Mouse (Mus musculus) layer of hippocampus, adult 2 months (tissue): ENCODE data around the gene Cdh4. TPM values are rescaled to one million over a fixed set of nuclear protein-coding genes. Genes with fewer than 3 reads are reported as not detected.
A peak's percentile ranks its signal among the peaks of the same experiment; 100 is the strongest.

ENCODE experiments used
- DNase-seq, 2 experiments: peaks; one replicate each; pipeline ENCODE4 v3.0.0; 2022; ENCODE audit warnings: low spot score in 2 of 2
- H3K27ac ChIP-seq: fragments of 200-600 bp; 2 replicates; pipeline ENCODE4 v1.8.1; 2022
- H3K4me3 ChIP-seq: fragments of 200-600 bp; 2 replicates; pipeline ENCODE4 v1.8.1; 2022; ENCODE audit warnings: mild to moderate bottlenecking
- CTCF ChIP-seq: fragments of 200-600 bp; conservative IDR thresholded peaks from 2 replicates; pipeline ENCODE4 v1.8.1; 2022; ENCODE audit warnings: antibody characterized with exemption, mild to moderate bottlenecking, moderate library complexity
- long read RNA-seq, 2 experiments: library from polyadenylated mRNA; stranded (forward); transcript quantifications; one replicate each; pipeline ENCODE4 v2.0.0; 2021; ENCODE audit warnings: borderline mapping rate in 2 of 2
- total RNA-seq, 2 experiments: library from RNA; stranded (reverse); gene quantifications; 2 replicates each; pipeline ENCODE4 v1.2.3; 2021

Gene Cdh4
- total RNA-seq, result 10 to 100 TPM in 1 of 2 experiments, 1 to 10 TPM in 1; 8.5 to 12.4 TPM
- long read RNA-seq, experiment 1, partial matches to known transcripts, result 2 of 3 reads
- long read RNA-seq, experiment 1, other reads (novel, unspliced or antisense), result 1 of 3 reads
- long read RNA-seq, experiment 2, partial matches to known transcripts, result 5 of 5 reads
- long read RNA-seq, experiment 2, other reads (novel, unspliced or antisense), result 0 of 5 reads

DNA sequence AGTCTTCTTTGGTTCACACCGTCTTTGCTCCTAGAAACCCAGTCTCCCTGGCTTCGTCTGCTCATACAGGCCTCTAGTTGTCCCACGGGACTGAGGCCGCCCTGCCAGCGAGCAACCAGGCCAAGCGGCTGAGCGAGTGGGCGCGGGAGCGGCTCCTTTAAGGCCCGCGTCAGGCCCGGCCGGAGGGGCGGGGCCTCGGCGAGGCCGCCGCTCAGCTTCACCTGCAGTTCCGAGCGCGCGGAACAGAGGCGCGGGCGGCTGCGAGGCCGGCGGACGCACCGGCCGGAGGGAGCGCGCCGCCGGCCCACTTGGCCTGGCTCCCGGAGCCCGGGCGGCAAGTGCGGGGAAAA lies at the start of gene Cdh4:
TSS of gene Cdh4 (plus strand) at position 241 of the 350 bp plus-strand sequence.
- DNase-seq, result peak; percentile 47 to 52

GRCm38 (mm10) chr2:179395442-179395841 lies 46.8 kb upstream of the Cdh4 start:
- TF ChIP-seq CTCF, result no peak
- DNase-seq, result no peak
- no peak overlapping the region for H3K4me3 ChIP-seq
- no peak overlapping the region for H3K27ac ChIP-seq

More for the DNA sequence above, at the start of gene Cdh4:
- TF ChIP-seq CTCF, result no peak
- H3K4me3 ChIP-seq, result peak within 1 kb of the TSS; percentile 73
- H3K27ac ChIP-seq, result peak within 1 kb of the TSS; percentile 74

GRCm38 (mm10) chr2:179399645-179400249 lies 42.5 kb upstream of the Cdh4 start:
- peak; percentile 16 to 31 for DNase-seq
- Histone ChIP-seq H3K4me3 (no peak overlapping the region), H3K27ac (no peak overlapping the region)
- no peak for TF ChIP-seq CTCF

- no peak for DNase-seq
- TF ChIP-seq CTCF, result no peak
These were observed 31.2 kb upstream of the Cdh4 start for GRCm38 (mm10) chr2:179410866-179411561.

DNA sequence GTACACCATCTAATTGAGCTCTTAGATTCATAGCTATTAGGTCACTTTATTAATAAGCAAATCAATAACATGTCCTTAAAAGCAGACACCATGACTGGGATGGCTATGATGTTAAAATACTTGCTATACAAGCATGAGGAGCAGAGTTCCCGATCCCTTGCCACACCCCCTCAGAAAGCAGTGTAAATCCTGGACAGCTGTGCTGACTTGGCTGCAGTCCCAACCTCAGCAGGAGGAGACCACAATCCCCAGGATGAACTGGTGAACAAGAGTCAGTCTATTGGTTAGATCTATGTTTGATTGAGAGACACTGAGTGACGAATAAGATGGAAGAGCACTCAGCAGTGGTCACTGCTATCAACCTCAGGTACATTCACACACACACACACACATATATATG lies 29.3 kb upstream of the Cdh4 start:
- TF ChIP-seq CTCF, result no peak
- no peak for DNase-seq
- Histone ChIP-seq H3K27ac (no peak overlapping the region), H3K4me3 (no peak overlapping the region)

More at GRCm38 (mm10) chr2:179410866-179411561, 31.2 kb upstream of the Cdh4 start:
- Histone ChIP-seq H3K27ac (no peak overlapping the region), H3K4me3 (no peak overlapping the region)

DNA sequence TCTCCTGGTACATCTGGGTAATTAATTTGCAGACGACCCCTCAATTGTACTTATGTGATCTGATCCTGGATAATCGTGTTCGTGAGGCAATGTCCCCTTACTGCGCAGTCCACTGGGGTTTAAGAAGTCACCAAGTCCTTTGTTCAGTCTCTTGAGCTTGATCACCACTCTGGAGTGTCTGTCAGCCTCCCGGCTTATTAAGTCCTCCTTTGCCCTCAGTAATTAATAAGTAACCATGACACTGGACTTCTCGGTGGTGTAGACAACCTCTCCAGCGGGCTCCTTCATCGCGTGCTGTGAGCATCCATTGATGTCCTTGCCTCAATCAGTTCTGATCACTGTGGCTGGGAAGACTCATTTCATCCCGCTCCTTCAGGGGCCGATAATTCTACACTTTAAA lies 28.0 kb upstream of the Cdh4 start:
- DNase-seq, result no peak
- no peak for TF ChIP-seq CTCF
- no peak overlapping the region for H3K4me3 ChIP-seq
- H3K27ac ChIP-seq, result no peak overlapping the region

DNA sequence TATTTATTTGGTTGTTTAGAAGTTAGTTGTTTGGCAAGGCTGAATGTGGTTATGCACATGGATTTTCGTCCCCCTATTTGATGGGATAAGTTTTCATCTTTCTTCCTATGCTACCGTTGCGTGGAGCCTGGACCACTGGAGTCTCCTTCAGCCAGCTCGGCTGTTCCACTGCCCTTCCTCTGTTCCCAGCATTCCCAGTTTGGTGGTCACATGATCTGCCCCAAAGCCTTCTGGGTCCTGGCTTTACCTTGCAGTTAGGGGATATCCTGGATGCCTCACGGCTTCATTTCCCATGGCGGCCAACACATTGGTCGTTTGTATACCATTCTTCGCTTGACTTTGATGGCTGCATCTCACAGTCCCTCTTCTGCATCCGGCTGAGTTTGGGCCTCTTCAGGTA lies 27.5 kb upstream of the Cdh4 start:
- TF ChIP-seq CTCF, result no peak
- Histone ChIP-seq H3K27ac (no peak overlapping the region), H3K4me3 (no peak overlapping the region)
- no peak for DNase-seq

- no peak overlapping the region for H3K4me3 ChIP-seq
- no peak for DNase-seq
- no peak for TF ChIP-seq CTCF
- H3K27ac ChIP-seq, result no peak overlapping the region
These were observed 26.3 kb upstream of the Cdh4 start for GRCm38 (mm10) chr2:179415892-179416403.

DNA sequence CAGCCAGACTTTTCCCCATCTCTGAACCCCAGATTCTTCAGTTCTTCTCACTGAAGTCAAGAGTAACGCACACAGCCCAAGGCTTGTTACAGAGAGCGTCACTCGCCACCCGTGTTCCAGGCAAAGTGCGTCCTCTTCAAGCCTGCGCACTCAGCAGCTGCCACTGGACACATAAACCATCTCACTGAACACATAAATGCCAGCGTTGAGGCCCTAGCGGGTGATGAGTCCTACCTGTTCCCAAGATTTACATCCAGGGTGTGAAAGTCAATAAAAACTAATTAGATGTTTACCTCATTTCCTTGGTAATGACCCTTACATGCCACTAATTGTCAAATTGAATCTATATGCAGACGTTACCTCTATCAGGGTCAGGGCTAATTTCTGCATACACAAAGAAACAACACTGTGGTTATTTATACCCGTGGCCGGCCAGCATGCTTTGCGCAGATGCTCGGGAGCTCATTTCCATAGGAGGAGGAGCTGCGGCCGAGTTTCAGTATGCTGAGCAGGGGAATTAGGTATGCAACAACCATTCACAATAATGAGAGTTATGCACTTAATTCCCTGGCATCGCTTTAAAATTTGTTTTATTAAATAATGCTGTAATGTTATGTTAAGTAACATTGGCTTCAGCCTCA lies 25.5 kb upstream of the Cdh4 start:
- no peak for TF ChIP-seq CTCF
- no peak overlapping the region for H3K27ac ChIP-seq
- no peak overlapping the region for H3K4me3 ChIP-seq
- DNase-seq, result no peak

GRCm38 (mm10) chr2:179425602-179426001 lies 16.6 kb upstream of the Cdh4 start:
- no peak for DNase-seq
- Histone ChIP-seq H3K27ac (no peak overlapping the region), H3K4me3 (no peak overlapping the region)
- TF ChIP-seq CTCF, result no peak

DNA sequence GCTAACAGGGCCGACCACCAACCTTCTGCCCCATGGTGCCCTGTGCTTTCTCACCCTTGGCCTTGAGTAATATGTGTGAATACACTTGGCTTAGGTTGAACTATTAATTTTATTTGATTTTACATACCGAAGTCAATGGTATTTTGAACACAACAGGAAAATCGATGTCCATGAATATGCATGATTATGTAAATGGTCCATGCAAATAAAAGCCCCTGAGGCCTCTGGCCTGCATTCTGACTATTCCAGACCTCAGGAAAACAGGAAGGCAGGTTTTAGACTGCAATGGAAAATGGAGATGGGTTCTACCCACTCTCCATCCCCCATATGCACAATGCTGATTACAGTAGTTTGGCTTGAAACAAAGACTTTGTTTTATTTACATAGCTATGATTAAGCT lies 13.3 kb upstream of the Cdh4 start:
- no peak overlapping the region for H3K27ac ChIP-seq
- H3K4me3 ChIP-seq, result no peak overlapping the region
- no peak for TF ChIP-seq CTCF
- no peak for DNase-seq

GRCm38 (mm10) chr2:179440161-179440560 lies 2.1 kb upstream of the Cdh4 start:
- peak; percentile 66 for TF ChIP-seq CTCF
- Histone ChIP-seq H3K4me3 (no peak overlapping the region), H3K27ac (no peak overlapping the region)
- DNase-seq, result peak in 1 of 2 experiments; percentile 9

DNA sequence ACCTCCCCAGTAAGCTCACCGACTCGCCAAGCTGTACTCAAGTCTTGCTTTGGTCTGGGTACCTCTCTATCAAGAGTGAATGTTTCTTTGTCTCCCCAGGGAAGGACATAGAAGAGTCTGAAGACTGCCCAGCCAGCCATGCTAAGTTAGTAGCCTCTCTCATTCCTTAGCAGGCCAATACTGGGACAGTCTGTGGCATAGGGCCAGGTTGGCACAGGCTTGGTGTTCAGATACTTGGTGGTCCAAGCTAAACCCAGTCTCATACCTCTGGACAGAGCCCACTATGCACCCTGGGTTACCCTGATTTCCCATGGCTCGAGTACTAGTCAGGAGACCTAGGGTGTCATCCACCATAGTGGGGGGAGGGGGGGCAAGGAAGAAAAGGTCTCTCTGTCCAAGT lies 1.1 kb upstream of the Cdh4 start:
- no peak for DNase-seq
- H3K27ac ChIP-seq, result no peak overlapping the region
- H3K4me3 ChIP-seq, result no peak overlapping the region
- TF ChIP-seq CTCF, result no peak
